Mouse (Mus musculus): Measurements from ENCODE around the gene Rap1gap2.

Rap1gap2 gene

DNA sequence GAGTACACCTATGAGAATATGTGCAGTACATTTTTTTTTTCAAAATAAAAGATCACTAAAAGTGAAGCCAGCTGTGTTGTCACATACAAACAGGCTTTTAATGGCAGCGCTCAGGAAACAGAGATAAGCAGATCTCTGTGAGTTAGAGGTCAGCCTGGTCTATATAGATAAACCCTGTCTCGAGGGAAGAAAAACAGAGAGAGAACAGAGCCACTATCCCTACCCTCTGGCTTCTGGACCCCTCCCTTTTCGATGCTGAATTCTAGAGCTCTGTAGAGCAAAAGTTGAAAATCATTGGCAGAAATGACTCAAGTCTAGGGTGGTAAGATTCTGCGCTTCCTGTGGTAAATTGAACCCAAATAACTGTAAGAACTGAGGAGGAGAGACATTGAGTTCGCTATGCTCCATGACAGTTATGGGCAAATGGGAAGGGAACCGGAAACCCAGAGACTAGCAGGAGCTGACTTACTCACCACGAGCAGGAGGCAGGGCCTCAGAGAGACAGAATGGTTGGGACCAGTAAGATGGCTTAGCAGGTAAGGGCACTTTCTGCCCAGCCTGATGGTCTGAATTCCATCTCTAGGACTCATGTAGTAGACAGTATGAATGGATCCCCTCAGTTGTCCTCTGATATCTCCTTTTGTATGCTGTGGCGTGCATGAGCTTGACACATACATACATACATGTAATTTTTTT lies 11.4 kb upstream of the Rap1gap2 start:
- DNase-seq (ENCODE audit: low read depth, low spot score) = no peak

GRCm38 (mm10) chr11:74619956-74620300 lies 9.2 kb upstream of the Rap1gap2 start:
- DNase-seq (ENCODE audit: low read depth, low spot score) = no peak

DNA sequence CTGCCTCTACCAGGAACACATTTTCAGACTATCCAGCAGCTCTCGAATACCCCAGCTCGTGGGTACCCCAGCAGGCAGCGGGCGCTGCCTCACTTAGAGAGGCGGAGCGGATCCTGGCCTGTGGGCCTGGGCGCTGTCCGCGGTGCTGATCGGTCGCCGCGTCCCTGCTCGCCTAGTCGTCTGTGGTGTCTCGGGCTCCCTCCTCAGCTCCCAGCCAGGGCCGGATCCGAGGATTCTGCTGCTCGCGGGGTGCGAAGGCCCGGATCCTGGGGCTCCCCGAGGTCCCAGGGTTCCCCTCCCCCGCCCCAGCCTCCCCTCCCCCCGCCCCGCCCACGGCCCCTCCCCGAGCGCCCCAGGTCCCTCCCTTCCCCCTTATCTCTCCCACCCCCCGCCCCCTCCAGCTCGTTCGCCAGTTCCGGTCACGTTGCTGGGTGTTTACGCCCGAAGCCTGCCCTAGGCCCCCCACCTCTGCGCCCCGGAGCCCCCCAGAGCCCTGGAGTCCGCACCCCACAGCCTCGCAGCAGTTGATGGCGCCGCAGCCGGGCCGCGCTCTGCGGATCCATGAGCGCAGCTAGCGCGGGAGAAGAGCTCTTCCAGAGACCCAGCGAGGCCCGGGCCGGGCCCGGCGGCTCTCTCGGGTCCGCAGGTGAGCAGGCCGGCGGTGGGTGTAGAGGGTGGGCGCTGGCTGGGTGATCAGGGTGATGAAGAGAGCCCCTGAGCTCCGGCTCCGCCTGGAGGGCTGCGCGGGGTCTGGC lies 8.7 kb upstream of the Rap1gap2 start, which contains the start of gene Ccdc92b:
TSS of gene Ccdc92b (plus strand) at position 405 of the 755 bp plus-strand sequence.
- DNase-seq (ENCODE audit: low read depth, low spot score) = peak; percentile 86

- DNase-seq (ENCODE audit: low read depth, low spot score) = peak; percentile 36
Observed at GRCm38 (mm10) chr11:74615571-74615970, 4.9 kb upstream of the Rap1gap2 start.

GRCm38 (mm10) chr11:74613428-74613827 lies 2.7 kb upstream of the Rap1gap2 start:
- DNase-seq (ENCODE audit: low read depth, low spot score) = no peak

GRCm38 (mm10) chr11:74611437-74611836 lies 722 bp upstream of the Rap1gap2 start:
- DNase-seq (ENCODE audit: low read depth, low spot score) = peak; percentile 85

- peak; percentile 72 for DNase-seq (ENCODE audit: low read depth, low spot score)
Observed at GRCm38 (mm10) chr11:74610068-74610467, 647 bp downstream of the Rap1gap2 start.

DNA sequence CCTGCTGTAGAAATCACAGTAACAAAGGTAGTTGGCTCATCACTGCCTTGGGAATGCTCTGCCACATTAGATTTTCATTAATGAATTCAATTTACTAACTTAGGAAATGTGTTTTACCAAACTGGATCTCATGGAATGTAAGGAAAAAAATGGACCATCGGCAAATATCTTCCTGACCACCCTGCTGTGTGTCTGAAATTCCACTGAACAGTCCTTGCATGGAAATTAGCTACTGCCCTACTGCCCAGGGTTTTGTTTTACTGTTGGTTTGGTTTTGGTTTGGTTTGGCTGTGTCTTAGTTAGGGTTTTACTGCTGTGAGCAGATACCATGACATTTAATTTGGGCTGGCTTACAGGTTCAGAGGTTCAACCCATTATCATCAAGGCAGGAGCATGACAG lies 8.4 kb downstream of the Rap1gap2 start:
- DNase-seq (ENCODE audit: low read depth, low spot score) = no peak

DNA sequence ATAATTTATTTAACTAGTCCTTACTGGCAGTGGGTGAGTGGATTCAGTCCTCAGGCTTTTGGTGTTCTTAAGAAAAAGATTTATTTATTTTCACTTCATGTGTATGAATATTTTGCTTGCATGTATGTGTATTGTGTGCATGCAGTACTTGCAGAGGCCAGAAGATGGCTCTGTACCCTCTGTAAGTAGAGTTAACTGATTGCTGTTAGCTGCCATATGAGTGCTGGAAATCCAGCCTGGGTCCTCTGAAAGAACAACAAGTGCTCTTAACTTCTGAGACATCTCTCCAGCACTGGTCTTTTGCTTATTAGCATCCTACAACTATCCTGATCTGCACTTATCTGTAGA lies 12.8 kb downstream of the Rap1gap2 start:
- DNase-seq (ENCODE audit: low read depth, low spot score) = peak; percentile 82

GRCm38 (mm10) chr11:74597283-74597989 lies 13.3 kb downstream of the Rap1gap2 start:
- no peak for DNase-seq (ENCODE audit: low read depth, low spot score)

- no peak for DNase-seq (ENCODE audit: low read depth, low spot score)
Observed at GRCm38 (mm10) chr11:74592246-74592645, 18.5 kb downstream of the Rap1gap2 start.

- DNase-seq (ENCODE audit: low read depth, low spot score) = no peak
Observed at GRCm38 (mm10) chr11:74590691-74591090, 20.0 kb downstream of the Rap1gap2 start.

DNA sequence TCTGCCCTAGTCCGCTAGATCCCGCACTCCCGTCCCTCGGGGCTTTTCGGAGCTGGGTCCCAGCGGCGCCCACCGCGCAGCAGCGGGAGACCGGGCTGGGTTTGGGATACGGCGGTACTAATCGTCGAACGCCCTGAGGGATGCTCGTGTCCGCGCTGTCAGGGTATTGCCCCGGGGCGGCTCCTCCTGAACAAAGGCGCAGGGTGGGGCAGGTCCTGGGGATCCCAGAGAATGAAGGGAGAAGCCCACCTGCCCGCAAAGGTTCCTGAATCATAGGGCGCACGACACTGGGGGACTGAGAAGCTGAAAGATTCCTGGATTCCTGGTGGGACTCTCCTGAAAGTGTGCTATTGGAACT lies 20.5 kb downstream of the Rap1gap2 start:
- DNase-seq (ENCODE audit: low read depth, low spot score) = peak; percentile 44

DNA sequence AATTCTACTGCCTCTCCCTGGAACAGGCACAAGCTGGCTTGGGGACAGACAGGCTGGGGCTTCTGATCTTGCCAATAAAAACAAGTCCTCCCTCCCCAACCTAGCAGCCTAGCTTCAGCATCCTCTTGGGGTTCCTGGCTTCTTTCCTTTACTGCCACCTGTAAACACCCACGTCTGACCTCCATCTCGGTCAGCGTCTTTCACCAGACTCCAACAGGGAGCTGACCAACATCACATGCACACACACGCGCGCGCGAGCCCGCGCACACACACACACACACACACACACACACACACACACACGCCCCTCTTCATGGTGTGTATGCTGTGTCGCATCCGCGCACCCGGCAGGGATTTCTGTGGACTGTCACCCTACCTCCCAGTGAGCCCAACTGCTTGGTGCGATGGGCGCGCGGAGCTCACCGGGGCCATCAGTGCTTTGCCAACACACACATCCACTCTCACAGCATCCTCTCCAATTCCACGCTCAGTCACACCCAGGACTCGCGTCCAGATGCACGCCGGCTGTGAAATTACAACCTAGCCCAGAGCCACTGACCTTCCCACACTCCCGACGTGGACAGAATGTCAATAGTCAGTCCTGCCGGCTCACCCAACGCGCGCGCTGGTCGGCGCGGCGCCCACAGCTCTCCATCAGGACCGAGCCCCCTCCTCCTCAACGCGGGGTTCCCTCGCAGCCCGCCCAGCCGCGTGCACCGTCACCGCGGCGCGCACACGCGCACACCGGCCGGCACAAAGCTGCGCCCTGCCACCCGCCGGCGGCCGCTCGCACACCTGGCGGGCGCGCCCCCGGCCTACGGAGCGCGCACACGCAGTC lies 21.1 kb downstream of the Rap1gap2 start:
- peak; percentile 26 for DNase-seq (ENCODE audit: low read depth, low spot score)

DNA sequence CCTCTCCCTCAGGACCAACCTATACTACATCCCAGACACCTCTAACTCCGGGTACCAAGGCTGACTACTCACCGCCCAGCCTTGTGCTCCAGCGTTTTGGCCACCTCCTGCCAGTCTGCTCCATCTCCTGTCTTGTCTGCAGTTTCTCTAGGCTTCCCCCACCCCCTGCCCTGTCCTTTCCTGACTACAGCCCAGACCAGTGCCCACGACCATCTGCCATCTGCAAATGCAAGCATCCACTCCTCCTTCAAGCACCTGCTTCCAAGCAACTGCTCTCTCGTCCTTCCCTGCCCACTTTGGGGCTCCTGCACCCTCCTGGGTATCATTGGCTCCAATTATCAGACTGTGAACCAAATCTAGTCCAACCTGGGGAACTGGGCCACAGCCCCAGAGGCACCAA lies 24.3 kb downstream of the Rap1gap2 start:
- DNase-seq (ENCODE audit: low read depth, low spot score) = no peak

DNA sequence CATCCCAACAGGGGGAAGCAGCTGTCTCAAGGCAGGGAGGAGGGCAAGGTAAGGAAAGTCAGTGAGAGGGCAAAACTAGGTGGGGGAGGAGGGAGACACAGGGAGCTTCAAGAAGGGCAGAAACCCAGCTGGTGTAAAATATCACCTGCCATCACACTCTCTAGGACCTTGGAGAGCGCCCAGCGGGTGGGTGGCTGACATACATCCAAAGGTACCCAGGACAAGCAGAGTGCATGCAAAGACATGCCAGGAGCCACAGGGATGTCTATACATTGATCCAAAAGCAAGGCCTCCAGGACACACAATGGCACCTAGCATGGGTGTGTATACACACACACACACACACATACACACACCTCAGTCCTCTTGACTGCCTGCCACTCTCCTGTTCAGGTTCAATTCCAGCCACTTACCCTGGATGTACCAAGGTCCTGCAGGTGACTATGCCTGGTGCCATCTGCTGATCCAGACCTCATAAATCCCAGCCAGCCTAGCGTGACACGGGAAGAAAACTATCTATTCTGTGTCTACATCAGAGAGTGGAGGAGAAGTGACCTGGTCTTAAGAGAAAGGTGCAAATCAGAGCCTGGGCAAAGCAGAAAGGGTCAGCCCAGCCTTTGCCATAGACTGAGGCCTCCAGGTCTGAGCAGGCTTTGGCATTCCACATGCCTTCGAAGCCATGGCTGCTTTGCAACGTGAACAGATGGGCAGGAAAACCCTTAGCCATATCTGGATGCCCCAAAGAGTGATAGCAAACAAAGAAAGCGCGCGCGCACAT lies 25.6 kb downstream of the Rap1gap2 start:
- DNase-seq (ENCODE audit: low read depth, low spot score) = peak; percentile 63

DNA sequence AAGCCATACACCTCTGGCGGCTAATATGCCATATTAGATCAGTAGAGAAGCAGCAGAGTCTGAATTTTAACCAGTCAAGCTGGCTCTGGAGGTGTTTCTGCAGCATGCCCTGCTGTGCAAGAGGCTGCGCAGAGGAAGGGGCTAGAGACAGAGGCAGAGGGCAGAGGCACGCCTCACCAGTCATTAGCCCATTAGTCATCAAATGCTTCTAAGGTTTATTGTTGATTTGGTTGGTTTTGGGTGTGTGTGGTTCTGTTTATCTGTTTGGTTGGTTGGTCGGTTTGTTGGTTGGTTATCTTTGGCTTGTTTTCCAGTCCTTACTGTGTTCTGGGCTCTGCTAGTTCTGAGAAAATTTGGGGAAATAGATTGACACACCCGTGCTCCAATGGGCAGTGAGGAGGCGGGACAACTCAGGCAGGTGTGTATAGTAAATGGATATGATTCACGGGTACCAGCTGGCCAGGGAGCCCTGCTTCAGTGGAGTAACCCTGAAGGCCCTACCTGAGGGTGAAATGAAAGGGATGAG lies 26.8 kb downstream of the Rap1gap2 start:
- DNase-seq (ENCODE audit: low read depth, low spot score) = no peak

GRCm38 (mm10) chr11:74582464-74582863 lies 28.3 kb downstream of the Rap1gap2 start:
- no peak for DNase-seq (ENCODE audit: low read depth, low spot score)

- DNase-seq (ENCODE audit: low read depth, low spot score) = peak; percentile 47
Observed at GRCm38 (mm10) chr11:74581333-74581732, 29.4 kb downstream of the Rap1gap2 start.

DNA sequence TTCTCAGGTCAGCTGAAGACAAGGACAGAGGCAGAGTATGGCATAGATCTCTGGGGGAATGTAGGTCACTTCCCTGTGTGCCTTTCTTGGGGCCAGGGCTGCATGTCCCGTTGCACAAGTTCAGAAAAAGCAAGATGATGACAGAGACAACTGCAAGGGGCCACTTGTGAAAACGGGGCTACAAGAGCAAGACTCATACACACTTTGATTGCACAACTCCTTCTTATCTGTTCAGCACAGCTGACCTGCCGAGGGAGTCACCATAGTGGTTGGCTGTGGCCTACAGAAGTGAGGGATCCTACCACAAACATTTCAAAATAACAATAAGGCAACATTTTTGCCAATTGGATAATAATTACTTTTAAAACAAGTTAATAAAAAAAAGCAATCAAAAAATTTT lies 33.6 kb downstream of the Rap1gap2 start:
- DNase-seq (ENCODE audit: low read depth, low spot score) = no peak

- DNase-seq (ENCODE audit: low read depth, low spot score) = no peak
Observed at GRCm38 (mm10) chr11:74575940-74576339, 34.8 kb downstream of the Rap1gap2 start.

All from R1 (cell line).